Mouse (Mus musculus) spleen, adult 2 months (tissue): Measurements from ENCODE around the gene Gm20388.

Experiments used
- CTCF ChIP-seq: fragments of 200-500 bp; IDR thresholded peaks from 2 replicates; pipeline ENCODE4 v1.5.1; 2011; ENCODE audit warnings: mild to moderate bottlenecking, inconsistent platforms; ENCODE audit not compliant: insufficient read depth, insufficient read length, insufficient replicate concordance; ENCODE audit errors: extremely low read depth
- POLR2A ChIP-seq: fragments of 200-500 bp; IDR thresholded peaks from 2 replicates; pipeline ENCODE4 v1.6.1; 2011; ENCODE audit warnings: low read depth, low read length, inconsistent platforms

GRCm38 (mm10) chr8:121075936-121076335 lies 1165.3 kb downstream of the Gm20388 start:
- TF ChIP-seq CTCF (no peak), POLR2A (no peak)
